Mouse (Mus musculus) embryonic stem cell, embryonic (primary cell): ENCODE data around the gene Pla2g15.
"Not testable (repeated sequence)": the region's sequence is repeated elsewhere in the genome, so short reads cannot be mapped to it uniquely, and the experiment has no call there.

Experiments used
- CTCF ChIA-PET, 4 experiments: fragments of 300-600 bp in 2 of 4; fragments of 350-600 bp in 2 of 4; sonication (Branson Sonifier 250); formaldehyde crosslinking; loops; one replicate each; lab custom pipeline; 2022; ENCODE audit warnings: inconsistent platforms in 2 of 4; lab: Charles Lee
- POLR2A ChIA-PET, 4 experiments: fragments of 300-600 bp in 2 of 4; fragments of 350-600 bp in 2 of 4; sonication (Branson Sonifier 250); formaldehyde crosslinking; loops; one replicate each; lab custom pipeline; 2022; ENCODE audit warnings: antibody characterized with exemption in 4 of 4, inconsistent platforms in 1 of 4; lab: Charles Lee

Pla2g15 gene

DNA sequence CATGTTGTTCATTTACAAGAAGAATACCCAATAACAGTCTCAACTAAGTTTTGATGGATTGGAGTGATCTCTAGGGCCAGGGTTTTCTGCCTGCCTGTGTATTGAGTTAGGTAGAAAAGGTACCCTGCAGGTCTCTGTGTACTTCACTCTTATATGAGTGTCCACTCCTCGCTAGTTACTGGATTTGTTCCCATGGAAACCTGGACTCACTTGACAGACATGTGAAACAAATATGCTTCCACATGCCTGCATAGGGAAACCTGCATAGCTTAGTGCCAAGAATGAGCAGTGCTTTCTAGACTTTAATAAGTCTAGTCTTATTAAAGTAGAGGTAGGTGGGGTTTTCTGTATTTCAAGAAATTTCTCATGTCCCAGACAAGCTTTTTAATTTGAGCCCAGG lies 26.7 kb downstream of the Pla2g15 start:
- ChIA-PET CTCF (interaction anchor here in 1 of 4 experiments (1.0 kb wide), 1 partner anchor 12 kb away, joined by 4 read pairs; no protein-coding TSS in a partner anchor), POLR2A (no interaction called here)

DNA sequence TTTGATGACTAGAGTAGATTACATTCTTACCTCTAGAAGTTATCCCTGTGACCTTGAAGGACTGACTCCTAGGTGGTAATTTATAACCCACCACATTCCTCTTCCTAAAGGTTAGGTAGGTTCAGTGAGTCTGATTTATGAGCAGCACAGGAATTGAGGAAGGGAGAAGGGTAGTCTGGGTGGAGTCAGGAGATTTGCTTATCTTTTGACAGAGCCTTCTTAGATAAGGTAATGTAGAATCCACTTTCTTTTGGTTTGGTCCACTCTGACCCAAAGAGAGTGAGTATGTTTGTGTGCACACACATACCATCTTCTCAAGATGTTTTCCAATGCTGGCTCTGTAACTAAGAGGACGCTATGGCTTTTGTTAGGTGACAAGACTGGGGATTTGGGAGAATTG lies 27.4 kb downstream of the Pla2g15 start:
- CTCF ChIA-PET = interaction anchor here in 1 of 4 experiments (1.0 kb wide), 1 partner anchor 12 kb away, joined by 4 read pairs; no protein-coding TSS in a partner anchor
- POLR2A ChIA-PET = interaction anchor here in 1 of 4 experiments (0.7 kb wide), 1 partner anchor 19 kb away, joined by 3 read pairs; no protein-coding TSS in a partner anchor

DNA sequence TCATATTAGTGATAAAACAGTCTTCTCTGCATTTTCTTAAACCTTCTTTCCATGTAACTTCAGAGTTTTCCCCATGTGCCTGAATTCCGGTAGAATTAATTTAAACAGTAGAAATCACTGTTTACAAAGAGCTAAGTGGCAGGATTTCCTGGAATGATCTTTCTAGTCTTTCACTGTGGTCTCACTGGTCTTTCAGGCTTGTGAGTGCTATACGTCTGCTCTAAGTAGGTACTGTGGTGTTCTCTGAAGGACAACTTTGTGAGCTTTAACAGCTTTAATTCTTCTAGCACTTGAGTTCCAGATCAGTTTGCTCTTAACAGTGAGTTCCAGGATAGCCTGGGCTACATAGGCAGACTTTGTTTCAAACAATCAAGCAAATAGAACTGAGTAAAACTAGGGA lies 28.2 kb downstream of the Pla2g15 start:
- ChIA-PET POLR2A (interaction anchor here in 2 of 4 experiments (0.5 to 1.2 kb wide), 6 partner anchors 8 to 29 kb away, joined by 3 to 4 read pairs (median 3); no protein-coding TSS in a partner anchor), CTCF (interaction anchor here in 3 of 4 experiments (0.5 to 1.1 kb wide), 4 partner anchors 13 to 822 kb away, joined by 3 to 4 read pairs (median 4); partner anchors contain the start of gene Dus2 (in 1 of the 3))

DNA sequence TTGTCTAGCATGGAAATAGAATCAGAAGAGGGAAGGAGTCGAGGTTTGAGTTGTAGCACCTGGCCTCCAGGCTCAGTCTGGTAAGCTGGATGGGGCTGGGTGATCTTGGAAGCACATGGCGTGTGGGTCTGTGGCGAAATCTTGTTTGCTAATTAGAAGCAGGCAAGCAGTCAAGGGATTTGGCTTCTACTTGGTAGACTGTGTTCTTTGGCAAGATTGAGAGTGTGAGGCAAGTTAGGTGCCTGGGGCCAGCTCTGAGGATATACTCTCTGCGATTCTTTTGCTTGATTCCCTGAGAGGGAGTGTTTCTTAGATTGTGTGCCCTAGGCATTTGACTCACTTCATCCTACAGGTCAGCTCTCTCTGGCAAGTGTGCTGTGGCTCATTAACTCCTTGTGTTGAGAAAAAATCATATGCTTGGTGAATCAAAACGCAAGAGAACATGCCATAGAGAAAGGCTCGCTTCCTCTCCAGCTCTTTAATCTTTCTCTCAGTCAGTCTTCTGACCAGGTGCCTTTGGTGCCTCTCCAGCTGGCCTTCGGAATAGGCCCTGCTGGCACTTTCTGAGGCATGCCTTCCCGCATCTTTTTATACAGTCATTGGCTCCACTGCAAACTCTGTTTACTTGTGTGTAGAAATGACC lies 35.5 kb downstream of the Pla2g15 start:
- ChIA-PET POLR2A (interaction anchor here in 2 of 4 experiments (0.8 to 2.3 kb wide), 6 partner anchors 10 to 24 kb away, joined by 3 to 6 read pairs (median 4); partner anchors contain the start of gene Slc7a6 (in 1 of the 2)), CTCF (interaction anchor here in 2 of 4 experiments (0.6 to 1.1 kb wide), 2 partner anchors 13 kb away, joined by 4 to 6 read pairs; no protein-coding TSS in a partner anchor)

DNA sequence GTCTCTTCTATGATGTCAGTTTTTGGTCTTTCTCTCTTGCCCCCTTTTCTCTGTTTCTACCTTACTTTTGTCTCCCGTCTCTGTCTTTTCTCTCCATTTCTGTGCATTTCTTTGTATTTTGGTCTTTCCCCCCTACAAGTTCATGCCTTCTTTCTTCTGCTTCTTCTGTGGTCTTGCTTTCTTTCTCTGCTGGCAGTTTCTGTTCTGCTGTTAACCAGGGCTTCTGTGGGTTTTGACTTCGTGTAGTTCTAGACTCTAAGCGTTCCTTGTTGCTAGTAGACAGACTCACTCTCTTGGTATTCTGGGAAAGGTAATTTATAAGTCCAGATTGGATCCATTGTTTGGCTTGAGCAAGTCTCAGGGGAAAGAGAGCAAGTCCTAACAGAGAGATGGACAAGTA lies 36.2 kb downstream of the Pla2g15 start:
- ChIA-PET CTCF (no interaction called here), POLR2A (interaction anchor here in 2 of 4 experiments (1.5 to 2.3 kb wide), 3 partner anchors 10 to 21 kb away, joined by 4 to 6 read pairs (median 4); partner anchors contain the start of gene Slc7a6 (in 1 of the 2))

DNA sequence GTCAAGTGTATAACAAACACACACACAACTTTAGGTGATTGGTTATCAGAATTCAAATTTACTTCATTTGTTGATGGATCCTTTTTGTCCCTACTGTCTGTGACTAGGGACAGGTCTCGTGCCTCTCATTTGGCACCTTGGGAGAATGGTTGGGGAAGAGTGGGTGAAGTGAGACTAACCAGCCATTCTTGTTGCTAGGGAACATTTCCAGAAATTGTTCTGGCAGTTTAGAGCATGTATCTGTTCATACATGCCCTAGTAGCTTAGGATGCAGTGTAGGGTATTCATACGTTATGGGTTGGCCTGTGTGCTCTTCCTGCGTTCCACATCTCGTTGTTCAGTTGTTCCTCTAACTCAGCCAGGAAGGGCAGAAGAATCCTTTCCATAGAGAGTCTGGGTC lies 39.0 kb downstream of the Pla2g15 start:
- ChIA-PET CTCF (interaction anchor here in 1 of 4 experiments (0.8 kb wide), 1 partner anchor 24 kb away, joined by 3 read pairs; no protein-coding TSS in a partner anchor), POLR2A (interaction anchor here in 2 of 4 experiments (0.6 to 0.9 kb wide), 3 partner anchors 16 to 1041 kb away, joined by 3 to 4 read pairs (median 3); partner anchors contain the start of gene Pskh1 (in 1 of the 2))

DNA sequence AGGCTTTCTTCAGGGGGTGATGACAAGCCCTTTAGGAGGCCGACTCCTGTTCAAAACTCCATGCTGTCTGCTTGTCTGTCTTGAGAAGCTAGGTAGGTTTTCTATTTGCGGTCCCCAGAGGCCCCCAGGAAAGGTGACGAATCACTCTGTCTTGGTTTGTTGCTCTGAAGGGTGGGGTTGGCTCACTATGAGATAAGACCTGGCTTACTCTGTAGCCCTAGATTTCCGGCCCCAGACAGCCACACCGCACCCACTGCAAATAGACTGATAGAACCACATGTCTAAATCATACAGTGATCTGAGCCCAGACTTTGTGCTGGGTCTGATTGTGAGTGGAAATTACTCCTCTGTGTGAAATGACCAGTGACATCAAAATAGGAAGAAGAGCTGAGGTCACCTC lies 41.4 kb downstream of the Pla2g15 start:
- ChIA-PET POLR2A (interaction anchor here in 1 of 4 experiments (1.4 kb wide), 1 partner anchor 30 kb away, joined by 5 read pairs; no protein-coding TSS in a partner anchor), CTCF (interaction anchor here in 1 of 4 experiments (0.7 kb wide), 1 partner anchor 238 kb away, joined by 3 read pairs; no protein-coding TSS in a partner anchor)

DNA sequence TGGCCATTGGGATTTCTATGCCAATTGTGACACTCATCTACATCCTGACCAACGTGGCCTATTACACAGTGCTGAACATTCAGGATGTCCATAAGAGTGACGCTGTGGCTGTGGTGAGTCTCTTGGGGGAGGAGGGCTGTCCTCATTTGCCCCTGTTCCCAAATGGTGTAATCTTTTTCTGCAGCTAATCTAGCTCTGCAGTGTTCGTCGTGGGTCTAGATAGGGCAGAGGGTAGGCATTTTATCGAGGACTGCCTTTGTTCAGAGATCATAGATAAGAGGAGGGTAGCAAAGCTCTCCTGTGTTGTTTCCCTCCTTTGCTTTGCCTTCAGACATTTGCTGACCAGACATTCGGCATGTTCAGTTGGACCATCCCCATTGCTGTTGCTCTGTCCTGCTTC lies 43.0 kb downstream of the Pla2g15 start:
- ChIA-PET POLR2A (interaction anchor here in 2 of 4 experiments (0.6 to 1.2 kb wide), 2 partner anchors 9 to 10 kb away, joined by 3 to 4 read pairs; no protein-coding TSS in a partner anchor), CTCF (interaction anchor here in 1 of 4 experiments (1.4 kb wide), 1 partner anchor 28 kb away, joined by 3 read pairs; no protein-coding TSS in a partner anchor)

DNA sequence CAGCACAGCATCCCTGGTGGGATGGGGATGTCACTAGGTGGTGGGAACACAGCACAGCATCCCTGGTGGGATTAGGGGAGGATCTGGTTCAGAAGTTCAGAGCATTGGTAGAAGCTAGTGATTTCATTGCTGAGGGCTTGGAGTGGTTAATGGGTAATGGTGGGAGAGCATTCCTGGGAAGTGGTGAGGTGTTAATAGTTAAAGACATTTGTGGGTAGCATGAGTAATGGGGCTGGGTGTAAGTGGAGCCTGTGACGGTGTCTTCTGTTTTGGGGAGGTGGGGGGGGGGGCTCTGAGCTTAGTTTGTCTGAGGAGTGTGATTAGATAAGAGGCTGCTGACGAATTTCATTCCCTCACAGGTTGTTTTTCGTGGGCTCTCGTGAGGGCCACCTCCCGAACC lies 43.9 kb downstream of the Pla2g15 start:
- POLR2A ChIA-PET = interaction anchor here in 3 of 4 experiments (0.6 to 1.4 kb wide), 6 partner anchors 9 to 87 kb away, joined by 3 to 6 read pairs (median 4); no protein-coding TSS in a partner anchor
- CTCF ChIA-PET = no interaction called here

DNA sequence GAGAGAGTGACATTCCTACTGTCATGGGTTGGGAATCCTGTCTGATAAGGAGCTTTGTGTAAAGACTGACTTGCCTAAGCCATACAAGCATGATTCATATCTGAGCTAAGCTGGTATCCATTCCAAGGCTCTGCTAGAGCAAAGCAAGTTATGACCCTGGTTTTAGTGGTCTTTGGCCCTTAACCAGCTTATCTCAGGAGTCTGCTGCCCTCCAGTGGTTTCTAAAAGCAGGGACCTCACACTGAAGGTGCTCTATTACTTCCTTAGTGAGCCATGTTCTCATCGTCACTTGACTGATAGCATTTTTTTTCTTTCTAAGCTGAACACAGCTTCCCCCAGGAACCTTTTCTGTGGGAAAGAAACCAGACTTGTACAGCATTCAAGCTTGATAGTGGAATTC lies 48.5 kb downstream of the Pla2g15 start:
- POLR2A ChIA-PET = interaction anchor here in 3 of 4 experiments (0.6 to 2.7 kb wide), 14 partner anchors 9 to 187 kb away, joined by 3 to 18 read pairs (median 4); partner anchors contain the start of genes Prmt7 (in 2 of the 3), Slc7a6os (in 2 of the 3) and Ddx28 (in 1 of the 3)

DNA sequence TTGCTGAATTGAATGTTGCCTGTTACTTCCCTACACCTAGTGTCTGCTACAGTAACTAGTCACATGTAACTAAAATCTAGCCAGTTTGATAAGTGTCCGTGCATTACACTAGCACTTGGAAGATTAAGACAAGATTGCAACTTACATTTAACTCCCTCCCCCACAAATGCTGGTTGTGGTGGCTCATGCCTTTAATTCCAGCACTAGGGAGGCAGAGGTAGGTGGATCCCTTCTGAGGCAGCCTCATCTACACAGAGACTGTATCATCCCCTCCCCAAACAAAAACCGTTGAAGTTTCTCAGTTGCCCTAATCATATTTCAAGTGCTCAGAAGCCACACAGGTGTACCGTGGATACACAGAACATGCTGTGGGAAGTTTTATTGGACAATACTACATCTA lies 49.4 kb downstream of the Pla2g15 start:
- CTCF ChIA-PET, POLR2A ChIA-PET: not testable (repeated sequence)

More for the DNA sequence above, 48.5 kb downstream of the Pla2g15 start:
- CTCF ChIA-PET = interaction anchor here (0.5 to 1.3 kb wide), 20 partner anchors 9 to 575 kb away, joined by 3 to 12 read pairs (median 4); partner anchors contain the start of gene Pla2g15 (in 1 of the 4)

DNA sequence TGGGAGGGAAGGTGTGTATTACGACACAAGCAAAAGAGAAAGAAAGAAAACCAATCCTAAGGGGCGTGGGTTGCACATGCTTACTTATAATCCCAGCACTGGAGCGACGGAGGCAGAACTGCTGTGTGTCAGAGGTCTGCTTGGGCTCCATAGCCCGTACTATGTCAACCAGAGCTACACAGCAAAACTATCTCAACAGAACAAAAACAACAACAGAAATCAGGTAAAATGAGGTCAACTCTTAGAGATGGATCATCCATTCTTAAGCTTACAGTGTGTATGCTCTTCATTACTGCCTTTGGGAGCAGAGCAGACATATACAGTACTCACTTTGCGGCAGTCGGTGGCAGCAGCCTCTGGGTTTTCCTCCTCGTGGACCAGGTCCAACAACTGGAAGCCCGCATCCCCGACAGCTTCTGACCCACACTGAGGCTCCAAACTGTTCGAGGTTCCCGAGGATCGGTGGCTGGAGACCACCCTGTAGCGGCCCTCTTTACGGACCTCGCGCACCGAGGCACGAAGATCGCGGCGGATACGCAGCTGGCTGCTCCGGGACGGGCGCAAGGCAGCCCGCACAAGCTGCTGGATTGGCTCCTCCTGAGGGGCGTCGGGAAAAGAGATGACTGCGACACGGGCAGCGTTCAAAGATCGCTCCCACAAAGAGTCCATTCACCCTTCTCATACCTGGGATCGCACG lies 60.0 kb downstream of the Pla2g15 start:
- CTCF ChIA-PET = interaction anchor here (0.5 to 1.5 kb wide), 8 partner anchors 11 to 138 kb away, joined by 3 to 10 read pairs (median 4); partner anchors contain the start of gene Esrp2 (in 1 of the 4)
- POLR2A ChIA-PET = interaction anchor here (0.5 to 4.8 kb wide), 41 partner anchors 8 to 1083 kb away, joined by 3 to 32 read pairs (median 4); partner anchors contain the start of genes Pla2g15 (in 3 of the 4), Esrp2 (in 2 of the 4), Agrp (in 1 of the 4) and Ctcf (in 1 of the 4)

DNA sequence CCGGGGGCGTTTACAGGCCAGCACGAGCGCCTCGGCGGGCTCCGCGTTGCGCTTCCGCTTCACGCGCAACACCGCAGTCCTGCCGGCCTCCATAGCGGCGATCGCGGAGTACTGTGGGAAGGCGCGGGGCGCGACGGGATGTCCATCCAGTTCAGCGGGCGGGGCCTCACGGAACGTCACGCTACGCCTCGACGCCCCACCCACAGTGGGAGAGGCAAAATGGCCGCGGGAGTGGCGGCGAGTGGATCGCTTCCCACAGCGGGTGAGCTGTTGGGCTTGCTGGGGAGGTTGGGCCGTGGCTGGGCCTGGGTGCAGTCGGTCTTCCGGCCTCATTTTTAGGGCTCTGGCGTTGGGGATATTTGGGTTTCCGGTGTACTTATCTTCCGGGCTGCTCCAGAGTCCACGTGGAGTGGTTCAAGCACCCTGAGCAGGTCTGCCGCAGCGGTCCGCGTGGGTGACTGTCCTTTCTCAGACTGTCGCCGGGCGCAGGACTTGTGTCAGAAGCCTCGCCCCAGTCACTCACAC lies 60.7 kb downstream of the Pla2g15 start, which contains the start of the genes Slc7a6os and Prmt7:
Gene Slc7a6os (minus strand): TSS at position 115 of the 525 bp plus-strand sequence.
Gene Prmt7 (plus strand): TSS at position 116 of the 525 bp plus-strand sequence.
- ChIA-PET CTCF (interaction anchor here in 3 of 4 experiments (0.5 to 1.5 kb wide), 3 partner anchors 16 to 137 kb away, joined by 3 to 10 read pairs (median 7); no protein-coding TSS in a partner anchor), POLR2A (interaction anchor here in 3 of 4 experiments (0.6 to 4.8 kb wide), 30 partner anchors 10 to 1365 kb away, joined by 3 to 32 read pairs (median 4); partner anchors contain the start of genes Pla2g15 (in 3 of the 3), Agrp (in 1 of the 3), Ctcf (in 1 of the 3) and Esrp2 (in 1 of the 3))

DNA sequence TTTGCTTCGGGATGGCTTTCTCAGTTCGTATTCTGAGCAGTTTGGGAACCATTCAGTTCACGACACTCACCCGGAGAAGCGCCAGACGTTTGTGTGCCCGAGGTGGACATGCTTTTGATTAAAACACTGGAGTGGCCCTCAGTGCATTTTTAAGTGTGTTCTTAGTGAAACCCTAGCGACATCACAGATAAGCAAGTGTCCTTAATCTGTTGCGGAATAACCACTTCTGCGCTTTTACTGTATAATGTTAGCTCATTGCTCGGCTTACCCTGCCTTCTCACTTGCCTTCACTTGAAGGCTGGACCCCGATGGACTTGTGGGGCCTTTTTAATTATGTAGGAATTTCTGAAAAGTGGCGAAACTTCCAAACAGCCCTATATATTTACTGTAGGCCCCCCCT lies 61.2 kb downstream of the Pla2g15 start:
- POLR2A ChIA-PET = interaction anchor here in 3 of 4 experiments (0.6 to 4.8 kb wide), 24 partner anchors 10 to 1365 kb away, joined by 3 to 32 read pairs (median 4); partner anchors contain the start of genes Pla2g15 (in 3 of the 3), Nutf2 (in 1 of the 3), Pskh1 (in 1 of the 3) and Smpd3 (in 1 of the 3)

DNA sequence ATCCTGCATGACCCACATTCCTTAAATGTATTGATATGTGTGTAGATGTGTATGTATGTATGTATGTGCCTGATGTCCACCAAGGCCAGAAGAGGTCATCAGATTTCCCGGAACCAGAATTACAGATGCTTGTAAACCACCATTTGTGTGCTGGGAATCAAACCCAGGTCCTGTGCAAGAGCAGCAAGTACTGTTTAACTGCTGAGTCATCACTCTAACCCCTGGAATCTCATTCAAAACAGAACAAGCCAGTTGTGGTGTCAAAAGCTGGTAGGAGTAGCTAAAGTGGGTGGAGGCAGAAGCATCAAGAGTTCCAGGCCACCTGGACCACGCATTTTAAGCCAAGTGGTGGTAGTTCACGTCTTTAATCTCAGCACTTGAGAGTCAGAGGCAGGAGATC lies 63.8 kb downstream of the Pla2g15 start:
- CTCF ChIA-PET = no interaction called here
- POLR2A ChIA-PET = interaction anchor here in 2 of 4 experiments (1.0 to 1.8 kb wide), 7 partner anchors 8 to 64 kb away, joined by 3 to 7 read pairs (median 4); partner anchors contain the start of gene Pla2g15 (in 1 of the 2)

More for the DNA sequence above, 61.2 kb downstream of the Pla2g15 start:
- CTCF ChIA-PET = no interaction called here
